Mouse (Mus musculus) CH12.LX (cell line): Measurements from ENCODE around the gene Tacc2. TPM values are rescaled to one million over a fixed set of nuclear protein-coding genes. Genes with fewer than 3 reads are reported as not detected.
A peak's percentile ranks its signal among the peaks of the same experiment; 100 is the strongest.

ENCODE experiments used
- DNase-seq: peaks from one replicate; pipeline ENCODE4 v3.0.0-alpha.2; 2013; ENCODE audit errors: extremely low read depth
- H3K27ac ChIP-seq: 2 replicates; pipeline ENCODE4 v1.5.1; 2012; ENCODE audit warnings: low read depth, mild to moderate bottlenecking, control low read depth, moderate library complexity; ENCODE audit not compliant: insufficient read depth
- H3K27me3 ChIP-seq: replicated peaks from 2 replicates; pipeline ENCODE3; 2012; ENCODE audit warnings: inconsistent platforms
- H3K36me3 ChIP-seq, 2 experiments: replicated peaks in 1 of 2; 2 replicates each; pipeline versions ENCODE3 to v1.6.1; 2012; ENCODE audit warnings: inconsistent platforms in 1 of 2, low read length in 1 of 2, mild to moderate bottlenecking in 1 of 2, mixed read lengths in 1 of 2, moderate library complexity in 1 of 2; ENCODE audit not compliant: control insufficient read depth in 1 of 2, insufficient read depth in 1 of 2
- H3K4me1 ChIP-seq, 2 experiments: 2 replicates each; pipeline ENCODE4 v1.6.1; 2012; ENCODE audit warnings: inconsistent platforms in 1 of 2, moderate library complexity in 1 of 2; ENCODE audit not compliant: insufficient read depth in 2 of 2, control insufficient read depth in 1 of 2
- H3K4me2 ChIP-seq: 2 replicates; pipeline ENCODE4 v1.6.1; 2012; ENCODE audit warnings: low read depth, mild to moderate bottlenecking, control low read depth; ENCODE audit not compliant: poor library complexity, insufficient read depth, severe bottlenecking
- H3K4me3 ChIP-seq, 3 experiments: fragments of 150-350 bp in 1 of 3; sonication (generic) in 1 of 3; replicated peaks in 1 of 3; 2 replicates each; pipeline versions ENCODE3 to v1.5.1; 2011 to 2012; ENCODE audit warnings: low read depth in 2 of 3, low read length in 2 of 3, mild to moderate bottlenecking in 2 of 3, moderate library complexity in 2 of 3, control low read depth in 1 of 3, improper control_type of control experiment in 1 of 3, inconsistent platforms in 1 of 3, mixed read lengths in 1 of 3; ENCODE audit not compliant: poor library complexity in 1 of 3
- H3K79me2 ChIP-seq: replicated peaks from 2 replicates; pipeline ENCODE4 v1.6.1; 2012; ENCODE audit warnings: mild to moderate bottlenecking, moderate library complexity; ENCODE audit not compliant: control insufficient read depth, poor library complexity, insufficient read depth, severe bottlenecking; ENCODE audit errors: extremely low read depth
- H3K9ac ChIP-seq: 2 replicates; pipeline ENCODE4 v1.6.1; 2012; ENCODE audit warnings: low read depth, mild to moderate bottlenecking, control low read depth, moderate library complexity; ENCODE audit not compliant: insufficient read depth
- H3K9me3 ChIP-seq: replicated peaks from 2 replicates; pipeline ENCODE3; 2012; ENCODE audit warnings: low read length, inconsistent platforms, mixed read lengths
- BHLHE40 ChIP-seq: IDR thresholded peaks from 2 replicates; pipeline ENCODE4 v1.6.1; 2011; ENCODE audit warnings: mild to moderate bottlenecking, low read depth, low read length, improper control_type of control experiment
- CTCF ChIP-seq, 2 experiments: IDR thresholded peaks in 1 of 2; conservative IDR thresholded peaks in 1 of 2; 2 replicates each; pipeline ENCODE4 v1.5.1; 2011 to 2012; ENCODE audit warnings: low read depth in 2 of 2, low read length in 2 of 2, improper control_type of control experiment in 1 of 2, inconsistent platforms in 1 of 2, mild to moderate bottlenecking in 1 of 2, moderate library complexity in 1 of 2
- E2F4 ChIP-seq: IDR thresholded peaks from 2 replicates; pipeline ENCODE4 v1.6.1; 2011; ENCODE audit warnings: low read depth, low read length, improper control_type of control experiment; ENCODE audit not compliant: insufficient replicate concordance
- ELF1 ChIP-seq: IDR thresholded peaks from 2 replicates; pipeline ENCODE4 v1.6.1; 2014; ENCODE audit warnings: low read depth, mild to moderate bottlenecking, inconsistent platforms, low read length, improper control_type of control experiment
- ETS1 ChIP-seq: conservative IDR thresholded peaks from 2 replicates; pipeline ENCODE4 v1.6.1; 2012; ENCODE audit warnings: low read depth, mild to moderate bottlenecking, inconsistent platforms, low read length, improper control_type of control experiment, moderate library complexity
- GABPA ChIP-seq: IDR thresholded peaks from 2 replicates; pipeline ENCODE4 v1.6.1; 2012; ENCODE audit warnings: low read depth, low read length, improper control_type of control experiment, inconsistent platforms; ENCODE audit not compliant: insufficient replicate concordance
- HCFC1 ChIP-seq: IDR thresholded peaks from 2 replicates; pipeline ENCODE4 v1.6.1; 2012; ENCODE audit warnings: low read depth, mild to moderate bottlenecking, inconsistent platforms, low read length, improper control_type of control experiment
- IRF4 ChIP-seq: IDR thresholded peaks from 2 replicates; pipeline ENCODE4 v1.6.1; 2014; ENCODE audit warnings: low read depth, mild to moderate bottlenecking, inconsistent platforms, low read length, improper control_type of control experiment
- KAT2A ChIP-seq: IDR thresholded peaks from 2 replicates; pipeline ENCODE4 v1.6.1; 2012; ENCODE audit warnings: low read length, improper control_type of control experiment, inconsistent platforms; ENCODE audit not compliant: insufficient replicate concordance
- MAFK ChIP-seq: IDR thresholded peaks from 2 replicates; pipeline ENCODE4 v1.6.1; 2011; ENCODE audit warnings: low read length, improper control_type of control experiment; ENCODE audit not compliant: insufficient replicate concordance
- MAX ChIP-seq: IDR thresholded peaks from 2 replicates; pipeline ENCODE4 v1.6.1; 2011; ENCODE audit warnings: low read length, improper control_type of control experiment
- MAZ ChIP-seq: IDR thresholded peaks from 2 replicates; pipeline ENCODE4 v1.6.1; 2012; ENCODE audit warnings: low read depth, mild to moderate bottlenecking, inconsistent platforms, low read length, improper control_type of control experiment, moderate library complexity
- MEF2A ChIP-seq: IDR thresholded peaks from 2 replicates; pipeline ENCODE4 v1.6.1; 2014; ENCODE audit warnings: low read depth, mild to moderate bottlenecking, inconsistent platforms, low read length, improper control_type of control experiment, borderline replicate concordance
- MXI1 ChIP-seq: IDR thresholded peaks from 2 replicates; pipeline ENCODE4 v1.6.1; 2011; ENCODE audit warnings: mild to moderate bottlenecking, low read depth, low read length, improper control_type of control experiment
- NELFE ChIP-seq: IDR thresholded peaks from 2 replicates; pipeline ENCODE4 v1.6.1; 2011; ENCODE audit warnings: low read depth, low read length, improper control_type of control experiment
- NRF1 ChIP-seq: IDR thresholded peaks from 2 replicates; pipeline ENCODE4 v1.6.1; 2014; ENCODE audit warnings: low read depth, mild to moderate bottlenecking, inconsistent platforms, low read length, improper control_type of control experiment, moderate library complexity
- POLR2A ChIP-seq: IDR thresholded peaks from 2 replicates; pipeline ENCODE4 v1.6.1; 2011; ENCODE audit warnings: low read depth, mild to moderate bottlenecking, improper control_type of control experiment, low read length
- RAD21 ChIP-seq: IDR thresholded peaks from 2 replicates; pipeline ENCODE4 v1.6.1; 2011; ENCODE audit warnings: low read depth, mild to moderate bottlenecking, low read length, improper control_type of control experiment, moderate library complexity
- RCOR1 ChIP-seq: conservative IDR thresholded peaks from 2 replicates; pipeline ENCODE4 v1.6.1; 2012; ENCODE audit warnings: low read depth, mild to moderate bottlenecking, inconsistent platforms, low read length, improper control_type of control experiment
- SIN3A ChIP-seq: IDR thresholded peaks from 2 replicates; pipeline ENCODE4 v1.6.1; 2012; ENCODE audit warnings: low read length, improper control_type of control experiment, inconsistent platforms
- TBP ChIP-seq: conservative IDR thresholded peaks from 2 replicates; pipeline ENCODE4 v1.6.1; 2011; ENCODE audit warnings: low read depth, low read length, improper control_type of control experiment
- TCF12 ChIP-seq: IDR thresholded peaks from 2 replicates; pipeline ENCODE4 v1.6.1; 2014; ENCODE audit warnings: low read depth, mild to moderate bottlenecking, inconsistent platforms, low read length, improper control_type of control experiment
- UBTF ChIP-seq: IDR thresholded peaks from 2 replicates; pipeline ENCODE4 v1.6.1; 2012; ENCODE audit warnings: low read depth, mild to moderate bottlenecking, inconsistent platforms, low read length, improper control_type of control experiment, moderate library complexity
- USF1 ChIP-seq: IDR thresholded peaks from 2 replicates; pipeline ENCODE4 v1.6.1; 2014; ENCODE audit warnings: low read depth, mild to moderate bottlenecking, inconsistent platforms, low read length, improper control_type of control experiment
- ZKSCAN1 ChIP-seq: IDR thresholded peaks from 2 replicates; pipeline ENCODE4 v1.6.1; 2012; ENCODE audit warnings: low read depth, inconsistent platforms, low read length, improper control_type of control experiment, borderline replicate concordance
- ZMIZ1 ChIP-seq: IDR thresholded peaks from 2 replicates; pipeline ENCODE4 v1.6.1; 2012; ENCODE audit warnings: low read depth, mild to moderate bottlenecking, inconsistent platforms, low read length, improper control_type of control experiment
- ZNF384 ChIP-seq: IDR thresholded peaks from 2 replicates; pipeline ENCODE4 v1.6.1; 2012; ENCODE audit warnings: low read depth, low read length, improper control_type of control experiment, inconsistent platforms
- dilution Hi-C: fragments of 300-500 bp; cut with MboI; formaldehyde crosslinking; loops from 2 replicates; pipeline ENCODE4 v1.14.3; 2020; ENCODE audit warnings: low sequenced_read_pairs; ENCODE audit not compliant: extremely low pct_unique_long_range_greater_than_20kb, extremely low pct_ligation_motif_present
- in situ Hi-C: fragments of 300-500 bp; cut with MboI; formaldehyde crosslinking; loops from 3 replicates; pipeline ENCODE4 v1.14.3; 2019; ENCODE audit warnings: low sequenced_read_pairs, low pct_ligation_motif_present, low pct_unique_long_range_greater_than_20kb, mixed read lengths
- polyA plus RNA-seq: library from polyadenylated mRNA; unstranded; fragments of >175 nt; gene quantifications from 2 replicates; pipeline ENCODE4 v1.2.1, GENCODE M21; 2012; ENCODE audit warnings: low read depth; ENCODE audit not compliant: insufficient read length
- total RNA-seq, 2 experiments: library from RNA; depleted of rRNA; stranded (reverse); fragments of 300-350 nt in 1 of 2; fragments of >200 nt in 1 of 2; gene quantifications; 2 replicates each; pipeline ENCODE4 v1.2.3; 2012 to 2014

The Tacc2 gene
- total and polyA plus RNA-seq, 3 experiments, result 0.13 to 0.41 TPM; not detected in 1

DNA sequence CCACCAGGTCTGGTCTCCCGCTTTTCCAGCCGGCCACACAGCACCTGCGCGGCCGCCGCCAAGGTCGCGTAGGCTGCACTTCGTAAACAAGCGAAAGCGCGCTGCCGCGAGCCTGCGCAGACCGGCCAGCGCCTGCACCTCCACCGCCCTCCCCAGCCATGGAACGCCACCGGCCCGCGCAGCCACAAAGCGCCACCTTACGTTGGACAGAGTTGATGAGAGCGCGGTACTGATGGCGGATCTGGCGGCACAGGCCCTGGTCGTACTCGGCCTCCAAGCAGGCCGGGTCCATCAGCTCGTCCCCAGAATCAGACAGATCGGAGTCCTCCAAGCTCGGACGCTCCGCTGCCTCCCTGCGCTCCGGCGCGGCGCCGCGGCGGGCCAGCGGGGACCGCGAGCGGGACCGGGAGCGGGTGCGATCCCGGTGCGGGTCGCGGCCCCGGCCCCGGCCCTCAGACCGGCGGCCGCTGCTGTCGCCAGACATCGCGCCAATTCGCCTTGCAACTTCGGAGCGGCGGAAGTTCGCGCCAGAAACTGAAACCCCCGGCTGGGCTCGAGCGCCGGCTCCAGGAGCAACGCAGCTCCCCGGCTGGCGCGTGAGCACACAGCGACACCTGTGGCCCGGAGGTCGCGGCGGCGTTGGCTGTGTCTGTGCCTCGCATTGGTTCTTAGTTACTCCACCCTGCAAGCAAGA lies 30.3 kb upstream of the Tacc2 start:
- dilution Hi-C loops, result no loop called here
- peak overlapping the region; percentile 90 for H3K9ac ChIP-seq
- H3K4me3 ChIP-seq, result peak overlapping the region; percentile 79 to 90 (median 84)
- peak overlapping the region; percentile 95 for H3K27ac ChIP-seq
- peak; percentile 87 for DNase-seq
- H3K4me2 ChIP-seq, result peak overlapping the region; percentile 70
- H3K4me1 ChIP-seq, result peaks cover 10 to 21% of the 10 kb centered on the region in 2 experiments; a peak in 3 of 4 replicates
- peaks cover 16% of the 10 kb centered on the region for H3K27me3 ChIP-seq
- peaks cover 18 to 34% of the 10 kb centered on the region in 2 experiments for H3K36me3 ChIP-seq
- TF ChIP-seq ZNF384 (no peak), TBP (0 out of 2 replicates have a peak, but pooled peaks have one; percentile 55), IRF4 (peak; percentile 88), ETS1 (no peak), RCOR1 (0 out of 2 replicates have a peak, but pooled peaks have one; percentile 12), SIN3A (peak; percentile 47), TCF12 (peak; percentile 72; the same call in 1 of the 2 replicates), ZKSCAN1 (no peak), USF1 (no peak), NRF1 (peak; percentile 89), NELFE (peak; percentile 78; the same call in 1 of the 2 replicates), MEF2A (0 out of 2 replicates have a peak, but pooled peaks have one; percentile 60), CTCF (conservative IDR thresholded peaks at IDR 0.05 in 1 of 2, IDR thresholded peaks at IDR 0.05 in 1 of 2; ENCODE audit: low read depth in 2 of 2, low read length in 2 of 2) (peak; percentile 12 to 88; a peak in 2 of 4 replicates), UBTF (peak; percentile 74; the same call in 1 of the 2 replicates), MAZ (0 out of 2 replicates have a peak, but pooled peaks have one; percentile 37), E2F4 (peak; percentile 67; the same call in 1 of the 2 replicates), MAFK (no peak), BHLHE40 (peak; percentile 35; the same call in 1 of the 2 replicates), MAX (no peak; the same call in 1 of the 2 replicates), GABPA (peak; percentile 89), RAD21 (no peak), ELF1 (peak; percentile 47; the same call in 1 of the 2 replicates), POLR2A (peak; percentile 76), MXI1 (no peak; the same call in none of the 2 replicates), ZMIZ1 (peak; percentile 75; the same call in 1 of the 2 replicates), HCFC1 (peak; percentile 85), KAT2A (0 out of 2 replicates have a peak, but pooled peaks have one; percentile 43)
- H3K79me2 ChIP-seq, result peaks cover 34% of the 10 kb centered on the region
- in situ Hi-C loops, result no loop called here
- H3K9me3 ChIP-seq, result peaks cover 12% of the 10 kb centered on the region
